Mouse (Mus musculus): Measurements from ENCODE around the gene Aif1. TPM values are rescaled to one million over a fixed set of nuclear protein-coding genes. Genes with fewer than 3 reads are reported as not detected.
A peak's percentile ranks its signal among the peaks of the same experiment; 100 is the strongest.

Gene Aif1
- total and polyA plus RNA-seq, 3 experiments: 0.17 to 3.1 (median 2.1) TPM

DNA sequence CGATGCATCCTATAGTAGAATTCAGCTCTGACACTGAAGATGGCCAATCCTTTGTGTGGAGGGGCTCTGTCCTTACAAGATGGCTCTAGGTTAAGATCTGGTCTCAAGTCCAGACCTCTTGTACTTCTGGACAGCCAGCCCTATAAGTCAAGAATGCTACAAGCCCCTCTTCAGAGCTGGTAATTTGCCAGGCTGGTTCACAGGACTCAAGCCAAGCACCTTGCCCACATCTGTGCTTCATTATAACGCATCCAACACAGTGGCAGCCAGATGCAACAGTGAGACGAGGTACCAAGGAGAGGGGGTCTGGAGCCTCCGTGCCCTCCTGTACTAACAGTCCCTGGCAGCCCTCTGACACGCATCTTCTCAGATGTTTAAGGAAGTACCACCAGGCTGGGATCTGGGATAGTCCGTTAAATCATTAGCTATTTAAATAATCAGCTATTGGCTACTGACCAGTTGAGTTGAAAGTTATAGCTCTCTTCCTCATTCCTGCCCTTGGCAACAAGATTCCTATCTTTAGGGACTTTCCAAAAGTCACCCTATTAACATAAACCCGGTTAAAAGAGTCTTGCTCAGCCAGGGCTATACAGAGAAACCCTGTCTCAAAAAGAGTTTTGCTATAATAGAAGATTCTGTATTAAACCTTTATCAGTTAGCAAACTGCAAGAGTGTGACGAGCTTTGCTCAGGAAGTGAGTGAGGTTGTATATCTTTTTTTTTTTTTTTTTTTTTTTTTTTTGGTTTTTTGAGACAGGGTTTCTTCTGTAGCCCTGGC, 1.5 kb downstream of the Aif1 start:
- H3K36me3 ChIP-seq (replicated peaks): no peaks in the 10 kb centered on the region
- H3K4me3 ChIP-seq (ENCODE audit: low read depth, low read length): peak overlapping the region; percentile 4; the same call in 1 of the 2 replicates
- H3K9me3 ChIP-seq (replicated peaks): no peaks in the 10 kb centered on the region
- H3K27me3 ChIP-seq (ENCODE audit: insufficient read depth, low read length): peaks cover 27% of the 10 kb centered on the region
- DNase-seq (ENCODE audit: low spot score) (no peak), ATAC-seq (ENCODE audit: extremely low read depth, insufficient number of reproducible peaks, low FRiP score, poor library complexity, severe bottlenecking) (peak; percentile 49)
- H3K4me1 ChIP-seq (ENCODE audit: insufficient read depth, low read depth, low read length): peaks cover 46% of the 10 kb centered on the region
- TF ChIP-seq GATA2 (IDR thresholded peaks at IDR 0.05; ENCODE audit: borderline replicate concordance, low read depth, low read length) (no peak), GATA1 (IDR thresholded peaks at IDR 0.05; ENCODE audit: borderline replicate concordance, low read length) (no peak), CTCF (IDR thresholded peaks at IDR 0.05; ENCODE audit: low read depth, low read length) (no peak), POLR2AphosphoS5 (IDR thresholded peaks at IDR 0.05; ENCODE audit: insufficient replicate concordance, low read depth, low read length) (no peak), TAL1 (conservative IDR thresholded peaks at IDR 0.05; ENCODE audit: low read depth, low read length) (no peak)

DNA sequence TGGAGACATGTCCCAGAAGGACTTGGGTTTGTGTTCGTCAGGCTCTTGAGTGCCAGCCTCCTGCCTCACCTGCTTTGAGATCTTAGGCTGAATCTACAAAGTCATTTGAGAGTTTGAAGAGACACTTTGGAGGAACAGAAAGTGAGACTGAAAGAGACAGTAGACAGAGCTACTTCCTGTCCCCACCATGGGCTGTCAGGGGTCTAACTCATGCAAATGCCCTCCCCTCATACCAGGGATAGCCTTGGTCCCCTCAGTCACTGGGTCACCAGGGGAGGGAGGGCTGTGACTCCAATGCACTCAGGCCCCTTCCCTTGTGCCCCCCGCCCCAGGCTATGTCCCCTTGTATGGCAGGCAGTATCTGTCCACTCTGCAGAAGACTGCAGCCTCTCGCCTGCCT, 2.5 kb downstream of the Aif1 start:
- DNase-seq (ENCODE audit: low spot score) (no peak), ATAC-seq (ENCODE audit: extremely low read depth, insufficient number of reproducible peaks, low FRiP score, poor library complexity, severe bottlenecking) (no peak)
- H3K4me3 ChIP-seq (ENCODE audit: low read depth, low read length): no peak overlapping the region
- peaks cover 47% of the 10 kb centered on the region for H3K4me1 ChIP-seq (ENCODE audit: insufficient read depth, low read depth, low read length)
- H3K27me3 ChIP-seq (ENCODE audit: insufficient read depth, low read length): peaks cover 27% of the 10 kb centered on the region
- TF ChIP-seq POLR2AphosphoS5 (IDR thresholded peaks at IDR 0.05; ENCODE audit: insufficient replicate concordance, low read depth, low read length) (no peak), TAL1 (conservative IDR thresholded peaks at IDR 0.05; ENCODE audit: low read depth, low read length) (no peak), CTCF (IDR thresholded peaks at IDR 0.05; ENCODE audit: low read depth, low read length) (no peak), GATA2 (IDR thresholded peaks at IDR 0.05; ENCODE audit: borderline replicate concordance, low read depth, low read length) (no peak), GATA1 (IDR thresholded peaks at IDR 0.05; ENCODE audit: borderline replicate concordance, low read length) (no peak)
- no peaks in the 10 kb centered on the region for H3K9me3 ChIP-seq (replicated peaks)
- no peaks in the 10 kb centered on the region for H3K36me3 ChIP-seq (replicated peaks)

DNA sequence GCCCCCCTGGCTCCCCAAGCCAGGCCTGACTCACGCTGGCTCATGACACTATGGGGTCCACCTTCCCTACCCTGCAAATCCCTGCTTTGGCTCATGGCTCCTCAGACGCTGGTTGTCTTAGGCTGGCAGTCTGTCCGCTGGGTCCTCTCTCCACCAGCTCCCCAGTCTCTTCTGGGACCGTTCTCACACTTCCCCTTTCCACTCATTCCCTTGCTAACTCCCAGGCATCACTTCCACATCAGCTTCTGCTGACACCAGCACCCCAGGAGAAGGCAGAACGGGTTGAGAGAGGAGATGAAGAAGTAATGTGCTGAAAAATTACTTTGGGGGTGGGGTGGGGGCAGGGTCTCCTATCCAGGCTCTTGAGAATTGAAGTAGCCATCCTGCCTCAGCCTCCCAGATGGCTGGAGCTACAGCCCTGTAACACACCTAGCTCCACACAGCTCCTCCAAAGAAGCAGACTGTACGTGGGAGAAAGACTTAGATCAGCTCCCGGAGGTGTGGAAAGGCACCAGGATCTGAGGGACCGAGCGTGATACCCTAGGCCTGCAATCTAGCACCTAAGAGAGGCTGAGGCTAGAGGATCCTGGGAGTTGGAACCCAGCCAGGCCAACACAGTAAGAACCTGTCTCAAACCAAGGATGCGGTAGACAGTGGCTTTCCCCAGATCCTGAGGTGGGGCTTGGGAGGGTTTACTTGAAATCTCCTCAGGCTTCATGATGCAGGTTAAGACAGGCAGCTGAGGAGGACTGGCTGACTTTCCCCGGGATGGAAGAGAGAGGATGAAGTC, 3.2 kb downstream of the Aif1 start:
- no peaks in the 10 kb centered on the region for H3K9me3 ChIP-seq (replicated peaks)
- H3K4me1 ChIP-seq (ENCODE audit: insufficient read depth, low read depth, low read length): peaks cover 46% of the 10 kb centered on the region
- no peaks in the 10 kb centered on the region for H3K36me3 ChIP-seq (replicated peaks)
- DNase-seq (ENCODE audit: low spot score): no peak
- H3K4me3 ChIP-seq (ENCODE audit: low read depth, low read length): no peak overlapping the region
- ATAC-seq (ENCODE audit: extremely low read depth, insufficient number of reproducible peaks, low FRiP score, poor library complexity, severe bottlenecking): no peak
- TF ChIP-seq CTCF (IDR thresholded peaks at IDR 0.05; ENCODE audit: low read depth, low read length) (no peak), GATA1 (IDR thresholded peaks at IDR 0.05; ENCODE audit: borderline replicate concordance, low read length) (no peak), GATA2 (IDR thresholded peaks at IDR 0.05; ENCODE audit: borderline replicate concordance, low read depth, low read length) (no peak), POLR2AphosphoS5 (IDR thresholded peaks at IDR 0.05; ENCODE audit: insufficient replicate concordance, low read depth, low read length) (no peak), TAL1 (conservative IDR thresholded peaks at IDR 0.05; ENCODE audit: low read depth, low read length) (no peak)
- peaks cover 27% of the 10 kb centered on the region for H3K27me3 ChIP-seq (ENCODE audit: insufficient read depth, low read length)

DNA sequence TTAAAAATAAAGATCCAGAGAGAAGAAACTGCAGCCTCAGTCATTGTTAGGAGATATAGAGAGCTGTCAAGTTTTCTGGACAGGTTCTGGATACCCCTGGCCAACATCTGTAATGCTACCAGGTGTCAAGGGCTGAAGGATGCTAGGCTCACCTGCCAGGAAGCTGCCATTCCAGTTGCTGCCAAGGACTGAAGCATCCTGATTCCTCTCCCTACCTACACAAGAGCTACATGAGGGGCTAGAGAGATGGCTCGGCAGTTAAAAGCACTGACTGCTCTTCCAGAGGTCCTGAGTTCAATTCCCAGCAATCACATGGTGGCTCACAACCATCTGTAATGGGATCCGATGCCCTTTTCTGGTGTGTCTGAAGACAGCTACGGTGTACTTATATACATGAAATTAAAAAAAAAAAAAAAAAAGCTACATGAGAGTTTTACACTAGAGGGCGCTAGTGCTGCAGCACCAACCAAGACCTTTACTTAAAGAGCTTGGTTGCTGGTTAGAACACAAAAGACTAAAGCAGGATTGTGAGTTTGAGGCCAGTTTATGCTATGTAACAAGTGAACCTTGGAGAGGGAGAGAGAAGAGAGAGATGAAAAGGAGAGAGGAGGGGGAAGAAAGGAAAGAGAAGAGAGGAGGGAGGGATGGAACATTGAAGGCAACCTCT, 7.2 kb downstream of the Aif1 start:
- DNase-seq (ENCODE audit: low spot score): no peak

DNA sequence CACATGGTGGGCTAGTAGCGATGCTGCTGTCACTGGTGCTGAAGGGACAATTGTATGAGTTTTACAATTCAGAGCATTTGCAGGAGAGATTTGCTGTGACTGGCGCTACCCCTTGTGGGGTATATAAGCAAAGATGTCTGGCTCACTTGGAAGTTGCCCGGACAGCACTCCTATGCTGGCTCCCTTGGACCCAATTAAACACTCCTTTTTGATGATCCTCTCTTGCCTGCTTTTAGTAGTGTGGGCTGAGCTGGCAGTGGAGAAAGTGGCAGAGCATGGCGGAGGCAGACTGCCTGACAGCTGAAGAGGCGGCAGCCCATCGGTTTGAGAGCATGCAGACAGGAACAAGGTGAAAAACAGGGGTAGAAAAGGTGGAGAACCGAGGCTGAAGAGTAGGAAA, 8.1 kb downstream of the Aif1 start:
- Histone ChIP-seq H3K4me1 (ENCODE audit: insufficient read depth, low read depth, low read length) (peaks cover 38% of the 10 kb centered on the region), H3K27me3 (ENCODE audit: insufficient read depth, low read length) (peaks cover 15% of the 10 kb centered on the region; the same call in 1 of the 2 replicates), H3K4me3 (ENCODE audit: low read depth, low read length) (no peak overlapping the region), H3K36me3 (replicated peaks) (peaks cover 8% of the 10 kb centered on the region), H3K9me3 (replicated peaks) (no peaks in the 10 kb centered on the region)
- DNase-seq (ENCODE audit: low spot score) (no peak), ATAC-seq (ENCODE audit: extremely low read depth, insufficient number of reproducible peaks, low FRiP score, poor library complexity, severe bottlenecking) (no peak)
- no peak for TF ChIP-seq GATA1 (IDR thresholded peaks at IDR 0.05; ENCODE audit: borderline replicate concordance, low read length)
- no peak for TF ChIP-seq TAL1 (conservative IDR thresholded peaks at IDR 0.05; ENCODE audit: low read depth, low read length)
- TF ChIP-seq POLR2AphosphoS5 (IDR thresholded peaks at IDR 0.05; ENCODE audit: insufficient replicate concordance, low read depth, low read length): no peak
- TF ChIP-seq GATA2 (IDR thresholded peaks at IDR 0.05; ENCODE audit: borderline replicate concordance, low read depth, low read length): no peak
- TF ChIP-seq CTCF (IDR thresholded peaks at IDR 0.05; ENCODE audit: low read depth, low read length): no peak

More for the DNA sequence above, 7.2 kb downstream of the Aif1 start:
- H3K4me1 ChIP-seq (ENCODE audit: insufficient read depth, low read depth, low read length): peaks cover 41% of the 10 kb centered on the region
- TF ChIP-seq CTCF (IDR thresholded peaks at IDR 0.05; ENCODE audit: low read depth, low read length) (no peak; the same call in 1 of the 2 replicates), POLR2AphosphoS5 (IDR thresholded peaks at IDR 0.05; ENCODE audit: insufficient replicate concordance, low read depth, low read length) (no peak), GATA1 (IDR thresholded peaks at IDR 0.05; ENCODE audit: borderline replicate concordance, low read length) (no peak), TAL1 (conservative IDR thresholded peaks at IDR 0.05; ENCODE audit: low read depth, low read length) (no peak), GATA2 (IDR thresholded peaks at IDR 0.05; ENCODE audit: borderline replicate concordance, low read depth, low read length) (no peak)
- H3K9me3 ChIP-seq (replicated peaks): no peaks in the 10 kb centered on the region
- H3K27me3 ChIP-seq (ENCODE audit: insufficient read depth, low read length): peaks cover 23% of the 10 kb centered on the region; the same call in 1 of the 2 replicates
- ATAC-seq (ENCODE audit: extremely low read depth, insufficient number of reproducible peaks, low FRiP score, poor library complexity, severe bottlenecking): no peak
- peaks cover under 1% of the 10 kb centered on the region for H3K36me3 ChIP-seq (replicated peaks)
- H3K4me3 ChIP-seq (ENCODE audit: low read depth, low read length): no peak overlapping the region

All from G1E (cell line).